Mouse (Mus musculus): ENCODE results near the gene Itgae. TPM values are rescaled to one million over a fixed set of nuclear protein-coding genes. Genes with fewer than 3 reads are reported as not detected.

Itgae gene
- polyA plus RNA-seq, 1 experiment from 2014 or later = 0.27 TPM

DNA sequence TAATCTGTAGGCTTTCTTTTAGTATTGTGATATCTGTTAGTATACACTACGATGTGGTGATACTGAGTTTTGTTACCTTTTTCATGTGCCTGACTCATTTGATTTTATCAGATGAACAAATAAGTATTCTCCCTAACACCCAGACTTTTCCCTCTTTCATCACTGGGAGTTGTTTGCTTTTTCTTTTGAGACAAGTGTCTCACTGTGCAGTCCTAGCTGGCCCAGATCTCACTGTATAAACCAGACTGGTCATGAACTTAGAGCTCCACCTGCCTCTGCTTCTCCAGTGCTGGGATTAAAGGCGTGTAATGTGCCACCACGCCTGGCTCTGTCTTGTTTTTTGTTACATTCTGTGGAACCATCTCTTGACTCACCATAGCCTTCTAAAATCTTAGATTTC lies 30.8 kb upstream of the Itgae start:
- no peak overlapping the region for H3K9ac ChIP-seq (ENCODE audit: low read length)
- ATAC-seq (ENCODE audit: low FRiP score) (no peak), DNase-seq (ENCODE audit: low spot score, missing footprints) (no peak)
- H3K9me3 ChIP-seq (ENCODE audit: control insufficient read depth, low read length) = no peaks in the 10 kb centered on the region
- H3K4me3 ChIP-seq (ENCODE audit: low read depth, low read length) = no peak overlapping the region
- H3K27ac ChIP-seq (ENCODE audit: low read depth, low read length) = no peak overlapping the region
- WGBS = 94% methylated on average over 3 of the region's 3 CpGs
- H3K4me2 ChIP-seq = no peak overlapping the region
- H3K27me3 ChIP-seq (ENCODE audit: control insufficient read depth, insufficient read depth, low read length) = no peaks in the 10 kb centered on the region
- H3K4me1 ChIP-seq (ENCODE audit: control insufficient read depth, insufficient read depth, low read length) = no peaks in the 10 kb centered on the region
- H3K36me3 ChIP-seq (ENCODE audit: control insufficient read depth, insufficient read depth, low read length) = no peaks in the 10 kb centered on the region

DNA sequence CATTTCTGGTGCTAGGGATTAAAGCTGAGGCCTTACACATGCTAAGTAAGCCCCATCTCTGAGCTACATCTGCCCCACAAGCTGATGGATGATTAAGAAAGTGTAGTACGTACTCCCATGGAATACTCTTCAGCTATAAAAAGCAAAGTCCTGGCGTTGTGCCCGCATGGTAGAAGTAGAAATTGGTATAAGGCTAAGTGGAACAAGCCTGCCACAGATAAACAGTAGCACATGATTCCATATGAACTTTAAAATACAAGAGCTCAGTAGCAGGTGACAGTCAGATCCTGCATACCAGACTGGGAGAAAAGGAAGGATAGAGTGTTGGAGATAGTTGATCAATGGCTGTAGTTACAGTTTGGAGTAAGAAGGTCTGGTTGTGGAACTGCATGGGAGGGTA lies 29.0 kb upstream of the Itgae start:
- H3K4me1 ChIP-seq (ENCODE audit: control insufficient read depth, insufficient read depth, low read length) = no peaks in the 10 kb centered on the region
- H3K36me3 ChIP-seq (ENCODE audit: control insufficient read depth, insufficient read depth, low read length) = no peaks in the 10 kb centered on the region
- no peaks in the 10 kb centered on the region for H3K27me3 ChIP-seq (ENCODE audit: control insufficient read depth, insufficient read depth, low read length)
- H3K4me2 ChIP-seq = no peak overlapping the region
- ATAC-seq (ENCODE audit: low FRiP score) = no peak
- DNase-seq (ENCODE audit: low spot score, missing footprints) = no peak
- no peaks in the 10 kb centered on the region for H3K9me3 ChIP-seq (ENCODE audit: control insufficient read depth, low read length)
- 95% methylated on average over 3 of the region's 3 CpGs for WGBS
- H3K4me3 ChIP-seq (ENCODE audit: low read depth, low read length) = no peak overlapping the region
- H3K9ac ChIP-seq (ENCODE audit: low read length) = no peak overlapping the region
- no peak overlapping the region for H3K27ac ChIP-seq (ENCODE audit: low read depth, low read length)

DNA sequence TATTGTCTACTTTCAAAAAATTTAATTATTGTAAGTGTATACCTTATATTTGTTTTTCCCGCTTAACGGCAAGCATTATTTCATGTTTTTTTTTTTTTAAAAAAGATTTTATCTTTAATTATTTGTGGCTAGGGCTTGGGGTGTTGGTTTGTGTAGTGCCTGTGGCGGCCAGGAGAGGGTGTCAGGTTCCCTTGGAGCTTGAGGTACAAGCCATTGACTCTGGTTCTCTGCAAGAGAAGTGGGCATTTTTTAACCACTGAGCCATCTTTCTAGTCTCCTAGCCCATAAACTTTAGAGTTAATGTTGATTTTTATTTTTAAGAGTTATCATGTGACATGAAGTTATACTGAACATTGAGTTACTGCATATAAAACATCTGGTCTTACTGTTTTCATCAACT lies 18.5 kb upstream of the Itgae start:
- H3K27me3 ChIP-seq (ENCODE audit: control insufficient read depth, insufficient read depth, low read length) = no peaks in the 10 kb centered on the region
- peak; percentile 85 for DNase-seq (ENCODE audit: low spot score, missing footprints)
- WGBS = 84% methylated on average over 3 of the region's 3 CpGs

DNA sequence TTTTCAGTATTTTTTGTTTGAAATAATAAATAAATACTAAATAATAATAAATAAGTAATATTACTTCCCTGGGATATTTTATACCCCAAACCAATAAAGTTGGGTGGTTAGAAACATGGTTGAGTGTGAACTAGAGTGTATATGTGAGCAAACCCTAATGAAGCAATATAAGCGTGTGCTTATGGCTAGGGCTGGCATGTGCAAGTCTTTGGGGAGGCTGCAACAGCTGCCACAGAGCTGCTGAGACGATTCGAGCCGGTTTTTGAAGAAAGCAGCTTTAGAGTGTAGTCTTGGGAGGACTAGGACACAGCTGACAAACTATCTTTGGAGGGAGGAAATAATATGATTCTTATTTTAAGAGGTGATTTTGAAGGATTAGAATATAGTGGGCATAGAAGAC lies 14.1 kb upstream of the Itgae start:
- Histone ChIP-seq H3K4me3 (ENCODE audit: low read depth, low read length) (no peak overlapping the region), H3K27ac (ENCODE audit: low read depth, low read length) (no peak overlapping the region), H3K27me3 (ENCODE audit: control insufficient read depth, insufficient read depth, low read length) (no peaks in the 10 kb centered on the region), H3K9ac (ENCODE audit: low read length) (no peak overlapping the region), H3K4me2 (no peak overlapping the region), H3K4me1 (ENCODE audit: control insufficient read depth, insufficient read depth, low read length) (no peaks in the 10 kb centered on the region), H3K36me3 (ENCODE audit: control insufficient read depth, insufficient read depth, low read length) (peaks cover 19% of the 10 kb centered on the region), H3K9me3 (ENCODE audit: control insufficient read depth, low read length) (no peaks in the 10 kb centered on the region)
- no peak for ATAC-seq (ENCODE audit: low FRiP score)
- WGBS = 79% methylated on average over 4 of the region's 4 CpGs
- peak; percentile 53 for DNase-seq (ENCODE audit: low spot score, missing footprints)

More for the DNA sequence above, 18.5 kb upstream of the Itgae start:
- H3K4me1 ChIP-seq (ENCODE audit: control insufficient read depth, insufficient read depth, low read length) = no peaks in the 10 kb centered on the region
- H3K27ac ChIP-seq (ENCODE audit: low read depth, low read length) = no peak overlapping the region
- H3K9me3 ChIP-seq (ENCODE audit: control insufficient read depth, low read length) = no peaks in the 10 kb centered on the region
- H3K9ac ChIP-seq (ENCODE audit: low read length) = no peak overlapping the region
- H3K4me2 ChIP-seq = no peak overlapping the region
- ATAC-seq (ENCODE audit: low FRiP score) = no peak
- peaks cover 13% of the 10 kb centered on the region for H3K36me3 ChIP-seq (ENCODE audit: control insufficient read depth, insufficient read depth, low read length)
- no peak overlapping the region for H3K4me3 ChIP-seq (ENCODE audit: low read depth, low read length)

DNA sequence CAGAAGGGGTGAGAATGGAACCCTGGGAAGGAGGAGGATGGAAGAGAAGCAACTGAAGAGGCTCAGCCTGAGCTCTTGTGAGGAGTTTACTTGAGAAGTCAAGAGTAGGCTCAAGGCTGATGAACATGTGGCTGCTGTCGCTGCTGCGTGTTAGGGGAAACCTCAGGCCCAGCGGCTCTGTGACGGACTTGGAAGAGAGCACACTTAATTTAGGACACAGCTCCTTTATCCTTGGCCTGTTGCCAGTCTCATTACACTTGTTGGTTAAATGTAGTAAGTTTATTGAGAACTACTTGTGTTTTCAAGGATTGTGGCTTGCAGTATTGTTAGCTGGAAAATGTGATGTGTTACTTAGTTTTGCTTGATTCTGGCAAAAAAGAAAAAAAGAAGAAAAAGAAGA lies 13.7 kb upstream of the Itgae start:
- WGBS = 82% methylated on average over 4 of the region's 4 CpGs
- peaks cover 22% of the 10 kb centered on the region for H3K36me3 ChIP-seq (ENCODE audit: control insufficient read depth, insufficient read depth, low read length)

DNA sequence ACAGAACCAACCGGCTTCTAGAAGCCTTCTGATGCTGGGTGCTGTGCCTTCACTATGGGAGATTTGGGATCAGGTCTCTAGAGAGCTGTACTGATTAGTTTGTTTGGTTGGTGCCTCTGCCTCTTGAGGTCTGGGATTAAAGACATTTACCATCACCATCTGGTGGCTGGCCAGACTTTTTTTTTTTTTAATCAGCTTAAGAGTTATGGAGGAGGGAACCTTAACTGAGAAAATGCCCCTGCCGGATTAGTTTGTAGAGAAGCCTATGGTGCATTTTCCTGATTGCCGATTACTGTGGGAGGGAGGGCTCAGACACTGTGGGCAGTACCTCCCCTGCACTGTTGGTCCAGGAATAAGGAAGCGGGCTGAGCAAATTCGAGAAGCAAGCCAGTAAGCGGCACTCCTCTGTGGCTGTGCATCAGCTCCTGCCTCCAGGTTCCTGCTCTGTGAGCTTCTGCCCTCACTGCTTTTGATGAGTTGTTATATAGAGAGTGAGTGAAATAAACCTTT lies 13.1 kb upstream of the Itgae start:
- H3K9me3 ChIP-seq (ENCODE audit: control insufficient read depth, low read length) = no peaks in the 10 kb centered on the region
- H3K27me3 ChIP-seq (ENCODE audit: control insufficient read depth, insufficient read depth, low read length) = no peaks in the 10 kb centered on the region
- H3K36me3 ChIP-seq (ENCODE audit: control insufficient read depth, insufficient read depth, low read length) = peaks cover 22% of the 10 kb centered on the region
- no peak overlapping the region for H3K4me3 ChIP-seq (ENCODE audit: low read depth, low read length)
- H3K4me1 ChIP-seq (ENCODE audit: control insufficient read depth, insufficient read depth, low read length) = no peaks in the 10 kb centered on the region
- WGBS = 71% methylated on average over 6 of the region's 6 CpGs
- no peak overlapping the region for H3K4me2 ChIP-seq
- H3K9ac ChIP-seq (ENCODE audit: low read length) = no peak overlapping the region
- H3K27ac ChIP-seq (ENCODE audit: low read depth, low read length) = no peak overlapping the region
- peak; percentile 73 for DNase-seq (ENCODE audit: low spot score, missing footprints)
- ATAC-seq (ENCODE audit: low FRiP score) = peak; percentile 19; the same call in 1 of the 2 replicates

More for the DNA sequence above, 13.7 kb upstream of the Itgae start:
- peak; percentile 41 for DNase-seq (ENCODE audit: low spot score, missing footprints)
- no peak for ATAC-seq (ENCODE audit: low FRiP score)
- Histone ChIP-seq H3K27me3 (ENCODE audit: control insufficient read depth, insufficient read depth, low read length) (no peaks in the 10 kb centered on the region), H3K9me3 (ENCODE audit: control insufficient read depth, low read length) (no peaks in the 10 kb centered on the region), H3K9ac (ENCODE audit: low read length) (no peak overlapping the region), H3K4me2 (no peak overlapping the region), H3K4me1 (ENCODE audit: control insufficient read depth, insufficient read depth, low read length) (no peaks in the 10 kb centered on the region), H3K4me3 (ENCODE audit: low read depth, low read length) (no peak overlapping the region), H3K27ac (ENCODE audit: low read depth, low read length) (no peak overlapping the region)

DNA sequence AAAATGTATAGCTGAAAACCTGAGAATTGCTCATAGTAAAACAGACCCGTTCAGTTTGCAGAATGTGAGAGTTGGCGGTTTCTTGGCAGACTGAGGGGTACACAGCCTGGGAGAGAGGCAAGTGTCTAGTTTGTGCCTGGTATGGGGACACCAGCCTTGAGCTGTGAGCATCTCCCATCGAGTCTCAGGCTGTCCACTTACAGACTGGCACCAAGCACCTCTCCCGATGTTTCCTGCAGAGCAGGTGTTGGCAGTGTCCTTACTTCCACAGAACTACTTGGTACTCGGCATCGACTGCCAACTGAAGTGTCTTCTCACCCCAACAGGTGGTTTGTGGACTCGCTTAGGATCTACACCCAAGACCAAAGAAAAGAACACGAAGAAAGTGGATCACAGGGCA lies 11.8 kb upstream of the Itgae start:
- Histone ChIP-seq H3K4me1 (ENCODE audit: control insufficient read depth, insufficient read depth, low read length) (no peaks in the 10 kb centered on the region), H3K36me3 (ENCODE audit: control insufficient read depth, insufficient read depth, low read length) (peaks cover 20% of the 10 kb centered on the region; the same call in 1 of the 2 replicates), H3K4me2 (no peak overlapping the region), H3K4me3 (ENCODE audit: low read depth, low read length) (no peak overlapping the region), H3K27ac (ENCODE audit: low read depth, low read length) (no peak overlapping the region), H3K27me3 (ENCODE audit: control insufficient read depth, insufficient read depth, low read length) (no peaks in the 10 kb centered on the region), H3K9ac (ENCODE audit: low read length) (no peak overlapping the region), H3K9me3 (ENCODE audit: control insufficient read depth, low read length) (no peaks in the 10 kb centered on the region)
- DNase-seq (ENCODE audit: low spot score, missing footprints) (peak; percentile 79), ATAC-seq (ENCODE audit: low FRiP score) (no peak)
- 98% methylated on average over 8 of the region's 8 CpGs for WGBS

DNA sequence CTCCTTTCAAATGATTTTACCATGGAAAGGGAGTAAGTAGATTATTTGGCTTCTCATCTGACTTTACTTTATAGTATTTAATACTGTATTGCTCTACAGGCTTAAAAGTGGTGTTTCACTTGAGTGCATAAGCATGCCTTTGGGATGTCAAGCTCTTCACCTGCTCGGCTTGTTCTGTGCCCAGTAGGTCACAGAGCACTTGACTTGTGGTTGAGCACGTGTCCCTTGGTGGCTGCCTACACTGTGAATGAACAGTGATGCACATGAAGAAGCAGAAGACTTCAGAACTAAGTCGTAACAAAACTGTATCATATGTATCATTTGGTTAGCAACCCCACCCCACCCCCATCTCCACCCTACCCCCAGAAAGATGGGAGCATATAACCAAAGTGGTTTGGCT lies 10.1 kb upstream of the Itgae start:
- 90% methylated on average over 3 of the region's 3 CpGs for WGBS
- Histone ChIP-seq H3K9me3 (ENCODE audit: control insufficient read depth, low read length) (no peaks in the 10 kb centered on the region), H3K4me3 (ENCODE audit: low read depth, low read length) (no peak overlapping the region), H3K4me1 (ENCODE audit: control insufficient read depth, insufficient read depth, low read length) (no peaks in the 10 kb centered on the region), H3K4me2 (no peak overlapping the region), H3K27me3 (ENCODE audit: control insufficient read depth, insufficient read depth, low read length) (no peaks in the 10 kb centered on the region), H3K9ac (ENCODE audit: low read length) (no peak overlapping the region), H3K36me3 (ENCODE audit: control insufficient read depth, insufficient read depth, low read length) (peaks cover 20% of the 10 kb centered on the region; the same call in 1 of the 2 replicates), H3K27ac (ENCODE audit: low read depth, low read length) (no peak overlapping the region)
- DNase-seq (ENCODE audit: low spot score, missing footprints) (no peak), ATAC-seq (ENCODE audit: low FRiP score) (no peak)

DNA sequence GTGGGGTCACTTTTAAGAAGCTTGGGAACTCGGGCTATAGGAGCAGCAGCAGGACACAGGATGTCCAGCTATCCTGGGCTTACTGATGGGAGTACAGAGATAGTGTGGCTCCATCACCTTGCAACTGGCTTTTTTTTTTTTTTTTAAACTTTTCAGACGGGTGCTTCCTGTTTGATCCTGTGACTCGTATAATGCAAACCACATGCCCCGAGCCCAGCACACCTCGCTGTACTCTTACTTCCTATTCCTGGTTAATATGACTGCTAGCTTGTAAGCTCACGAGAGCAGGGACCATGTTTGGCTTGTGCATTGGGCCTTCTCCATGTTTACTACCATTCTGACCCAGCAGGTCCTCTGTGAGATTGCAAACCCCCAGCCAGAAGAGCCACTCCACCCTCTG lies 6.1 kb upstream of the Itgae start:
- no peaks in the 10 kb centered on the region for H3K9me3 ChIP-seq (ENCODE audit: control insufficient read depth, low read length)
- H3K4me1 ChIP-seq (ENCODE audit: control insufficient read depth, insufficient read depth, low read length) = peaks cover 4% of the 10 kb centered on the region; the same call in 1 of the 2 replicates
- no peak overlapping the region for H3K9ac ChIP-seq (ENCODE audit: low read length)
- H3K27ac ChIP-seq (ENCODE audit: low read depth, low read length) = no peak overlapping the region
- no peak overlapping the region for H3K4me2 ChIP-seq
- H3K4me3 ChIP-seq (ENCODE audit: low read depth, low read length) = no peak overlapping the region
- no peak for ATAC-seq (ENCODE audit: low FRiP score)
- DNase-seq (ENCODE audit: low spot score, missing footprints) = no peak
- H3K36me3 ChIP-seq (ENCODE audit: control insufficient read depth, insufficient read depth, low read length) = peaks cover 8% of the 10 kb centered on the region; the same call in 1 of the 2 replicates
- WGBS = 86% methylated on average over 6 of the region's 6 CpGs
- H3K27me3 ChIP-seq (ENCODE audit: control insufficient read depth, insufficient read depth, low read length) = no peaks in the 10 kb centered on the region

Measured in midbrain, embryonic 11.5 days (tissue).